Mouse (Mus musculus) embryo, embryonic 9.5 days (tissue): ENCODE measurements around the gene Mob3a.

ENCODE experiments used
- DNase-seq: peaks from one replicate; pipeline ENCODE4 v3.0.0-alpha.2; 2017; ENCODE audit errors: extremely low spot score

Mob3a gene

DNA sequence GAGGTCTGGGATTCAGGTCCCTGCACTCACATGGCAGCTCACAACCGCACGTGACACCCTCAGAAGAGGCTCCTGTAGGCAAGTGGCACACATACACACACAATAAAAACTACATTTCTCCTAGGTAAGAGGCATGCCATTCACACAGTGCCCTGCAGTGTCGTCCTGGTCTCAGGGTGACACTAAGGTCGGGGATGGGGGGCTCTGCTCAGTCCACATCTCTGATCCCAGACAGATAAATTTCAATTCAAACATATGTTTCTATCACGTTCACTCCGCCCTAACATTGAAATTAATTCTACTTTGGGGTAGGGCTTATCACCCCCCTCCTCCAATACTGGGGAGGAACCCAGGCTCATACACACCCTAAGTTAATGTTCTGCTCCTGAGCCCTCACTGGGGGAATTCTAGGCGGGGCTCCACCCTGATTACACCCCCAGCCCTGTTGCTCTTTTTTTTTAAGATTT lies 1.7 kb downstream of the Mob3a start:
- no peak for DNase-seq

DNA sequence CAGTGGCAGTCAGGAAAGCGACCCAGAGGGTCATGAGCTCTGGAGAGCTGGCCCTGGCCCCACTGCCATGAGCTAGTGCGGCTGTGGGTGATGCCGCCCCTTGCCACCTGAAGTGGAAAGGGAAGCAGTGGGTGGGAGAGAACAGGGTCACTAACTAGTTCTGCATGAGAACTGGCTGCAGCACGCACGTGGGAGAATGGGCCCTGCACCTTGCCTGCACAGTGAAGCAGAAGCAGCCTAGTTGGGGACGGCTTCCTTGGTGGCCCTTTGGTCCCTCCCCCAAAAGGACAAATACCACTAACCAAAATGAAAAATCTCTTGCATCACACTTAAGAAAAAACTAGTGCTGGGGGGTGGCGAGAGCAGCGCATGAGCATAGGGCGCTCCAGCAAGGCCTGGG lies 3.2 kb downstream of the Mob3a start:
- no peak for DNase-seq

DNA sequence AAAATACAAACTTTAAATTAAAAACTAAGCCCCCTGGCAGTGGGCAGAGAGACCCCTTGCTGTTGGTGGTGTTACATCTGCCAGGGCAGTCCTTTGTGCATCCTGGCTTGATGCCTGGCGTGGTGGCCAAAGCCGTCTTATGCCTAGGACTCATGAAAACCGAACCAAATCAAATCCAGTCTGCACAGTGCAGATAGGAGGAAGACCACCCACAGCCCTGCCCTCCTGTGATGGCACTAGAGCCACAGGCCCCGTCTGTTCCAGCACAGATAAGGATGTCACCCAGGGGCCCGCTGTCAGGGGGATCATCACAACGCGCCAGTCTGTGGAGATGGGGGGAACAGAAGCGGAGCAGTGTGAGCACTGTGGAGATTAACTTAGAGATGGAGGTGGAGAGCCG lies 4.0 kb downstream of the Mob3a start:
- DNase-seq: no peak

DNA sequence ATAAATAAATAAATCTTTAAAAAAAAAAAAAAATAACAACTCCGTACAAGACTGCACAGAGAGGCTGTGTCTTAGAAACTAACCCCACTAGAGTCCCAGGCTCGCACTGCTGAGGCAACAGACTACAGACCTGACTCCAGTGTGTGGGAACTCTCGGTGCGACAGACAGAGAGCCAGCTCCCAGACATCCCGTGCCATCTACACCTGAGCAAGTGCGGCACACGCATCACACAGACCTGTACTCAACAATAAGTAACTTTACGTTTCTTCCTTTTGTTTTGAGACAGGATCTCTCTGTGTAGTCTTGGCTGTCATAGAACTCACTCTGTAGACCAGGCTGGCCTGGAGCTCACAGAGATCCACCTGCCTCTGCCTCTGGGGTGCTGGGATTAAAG lies 4.4 kb downstream of the Mob3a start:
- no peak for DNase-seq

DNA sequence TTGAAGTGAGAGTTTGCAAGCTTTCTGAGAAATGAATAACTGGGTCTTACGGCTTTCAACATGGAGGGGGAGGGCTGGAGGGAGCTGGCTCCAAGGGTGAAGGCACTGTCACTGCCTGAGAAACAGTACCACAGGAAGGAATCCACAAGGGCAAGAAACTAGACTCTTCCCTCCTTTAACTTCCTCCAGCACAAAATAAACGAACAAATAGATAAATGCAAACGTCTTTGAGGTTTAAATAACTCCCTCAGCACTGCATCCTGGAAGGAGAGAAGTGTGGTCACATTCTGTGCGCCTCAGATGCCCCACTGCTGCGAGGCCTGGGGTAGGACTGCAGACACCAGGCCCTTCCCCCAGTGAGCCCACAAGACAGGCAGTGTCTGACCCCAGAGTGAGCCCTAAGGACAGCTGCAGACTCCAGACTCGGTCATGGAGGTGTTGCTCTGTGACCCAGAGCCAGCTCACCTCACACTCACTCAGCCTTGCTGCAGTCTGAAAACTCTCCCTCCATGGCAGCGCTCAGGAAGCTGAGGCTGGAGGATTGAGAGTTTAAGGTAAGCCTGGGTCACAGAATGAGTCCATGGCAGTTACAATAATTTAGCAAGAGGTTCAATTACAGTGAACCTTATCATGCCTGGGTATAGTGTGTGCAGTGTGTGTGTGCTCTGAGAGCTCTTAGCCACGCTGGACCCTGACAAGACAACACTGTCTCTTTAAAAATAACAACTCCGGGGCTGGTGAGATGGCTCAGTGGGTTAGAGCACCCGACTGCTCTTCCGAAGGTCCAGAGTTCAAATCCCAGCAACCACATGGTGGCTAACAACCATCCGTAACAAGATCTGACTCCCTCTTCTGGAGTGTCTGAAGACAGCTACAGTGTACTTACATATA lies 5.0 kb downstream of the Mob3a start:
- no peak for DNase-seq

DNA sequence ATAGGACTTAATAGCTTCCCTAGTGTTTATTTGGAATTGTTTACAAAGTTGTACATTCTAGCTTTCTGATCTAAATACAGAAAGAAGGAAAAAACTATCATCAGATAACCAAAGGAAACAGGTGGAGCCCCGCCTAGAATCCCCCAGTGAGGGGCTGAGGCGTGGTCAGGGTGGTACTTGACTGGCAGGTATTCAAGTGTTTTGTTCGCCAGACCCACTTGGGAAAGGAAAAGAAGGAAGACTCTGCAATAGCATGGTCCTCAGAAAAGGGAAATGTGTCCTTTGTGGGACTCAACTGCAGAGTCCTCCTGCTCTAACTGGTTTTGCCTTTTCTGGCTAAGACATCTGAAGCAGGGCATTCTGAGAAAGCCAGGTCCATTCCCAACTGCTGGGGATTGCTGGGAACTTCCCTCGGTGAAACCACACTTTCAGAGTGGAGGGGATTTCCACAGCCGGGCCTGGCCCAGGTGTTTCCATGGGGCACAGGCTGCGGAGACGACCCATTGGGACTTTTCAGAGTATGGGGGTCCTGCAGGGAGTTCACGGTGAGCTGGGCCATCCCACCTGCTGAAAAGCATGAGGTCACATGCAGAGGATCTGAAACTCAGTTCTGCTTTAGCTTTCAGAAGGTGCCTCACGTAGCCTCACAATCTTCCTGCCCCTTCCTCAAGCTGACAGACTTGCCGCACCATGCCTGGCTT lies 5.8 kb downstream of the Mob3a start:
- DNase-seq: no peak

DNA sequence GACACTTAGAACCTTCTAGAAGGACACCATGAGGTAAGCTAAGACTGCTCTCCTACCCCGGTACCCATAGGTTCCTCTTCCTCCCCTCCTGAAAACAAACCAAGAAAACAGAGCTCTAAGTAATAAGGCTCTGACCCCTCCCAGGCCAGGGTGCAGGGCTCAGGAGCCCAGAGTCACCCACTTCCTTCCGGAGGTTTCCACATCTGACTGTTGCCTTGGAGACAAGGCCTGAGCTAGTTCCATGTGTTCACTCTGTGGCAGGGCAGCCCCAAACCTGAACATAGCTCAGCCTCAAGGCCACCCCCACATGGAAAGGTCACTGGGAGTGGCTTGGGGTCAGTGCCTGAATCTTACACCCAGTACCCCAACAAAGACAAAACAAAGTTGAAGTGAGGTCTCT lies 6.6 kb downstream of the Mob3a start:
- no peak for DNase-seq

DNA sequence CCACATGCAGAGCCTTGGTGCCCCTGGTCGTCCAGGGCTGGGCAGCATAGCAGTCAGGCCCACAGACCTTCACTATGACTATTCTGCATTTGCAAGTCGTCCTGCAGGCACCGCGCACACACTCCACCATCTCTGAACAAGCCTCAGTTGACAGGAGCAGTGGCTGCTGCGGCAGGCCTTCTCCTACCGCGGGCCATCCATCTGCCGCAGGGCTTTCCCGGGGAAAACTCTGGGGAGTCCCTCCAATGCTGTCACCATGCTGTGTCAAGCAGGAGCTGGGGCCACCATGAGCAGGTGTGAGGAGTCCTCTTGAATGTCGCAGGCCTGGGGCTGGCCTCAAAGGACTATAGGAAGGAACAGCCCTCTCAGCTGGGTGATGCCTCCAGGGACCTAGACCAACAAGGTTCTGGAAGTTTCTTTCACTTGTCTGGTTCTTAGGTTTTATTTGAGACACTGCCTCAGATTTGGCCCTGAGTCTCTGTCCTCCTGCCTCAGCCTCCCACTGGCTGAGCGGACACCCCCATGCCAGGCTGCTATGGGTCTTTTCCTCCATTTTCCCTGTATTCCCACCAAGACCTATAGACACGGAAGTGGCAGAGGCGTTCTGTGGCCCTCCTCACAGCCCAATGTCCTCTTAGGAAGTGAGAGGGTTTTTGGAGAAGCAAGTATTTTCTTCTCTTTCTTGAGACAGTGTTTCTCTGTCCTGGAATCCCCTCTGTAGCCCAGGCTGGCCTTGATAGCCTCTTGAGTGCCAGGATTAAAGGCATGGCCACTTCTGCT lies 7.4 kb downstream of the Mob3a start:
- no peak for DNase-seq

DNA sequence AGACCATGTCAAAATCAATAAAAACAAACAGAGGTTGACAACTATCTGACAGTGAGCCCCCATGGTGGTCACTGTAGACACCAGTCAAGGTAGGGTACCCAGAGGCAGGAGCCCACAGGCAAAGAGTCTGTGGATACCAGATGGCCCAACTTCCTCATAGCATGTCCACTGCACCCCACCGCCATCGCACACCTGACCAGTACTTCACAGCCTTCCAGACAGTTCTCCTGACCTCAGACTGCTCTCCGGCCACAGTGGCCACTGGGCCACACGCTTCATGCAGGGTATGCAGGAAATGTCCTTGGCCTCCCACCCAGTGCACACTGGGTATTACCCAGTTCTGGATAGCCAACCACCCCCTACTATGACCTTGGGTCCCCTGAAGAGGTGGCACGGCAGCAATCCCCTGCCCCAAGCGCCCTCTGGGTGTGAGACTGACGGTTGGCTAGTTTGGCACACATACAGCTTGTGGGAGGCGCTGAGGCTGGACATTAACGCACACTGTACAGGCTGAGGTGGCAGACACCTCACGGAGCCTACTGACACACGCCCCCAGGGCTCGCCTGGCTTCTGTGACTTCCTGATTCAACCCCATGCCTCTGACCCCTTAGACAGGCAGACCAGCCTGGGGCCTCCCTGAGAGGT lies 8.3 kb downstream of the Mob3a start:
- no peak for DNase-seq

DNA sequence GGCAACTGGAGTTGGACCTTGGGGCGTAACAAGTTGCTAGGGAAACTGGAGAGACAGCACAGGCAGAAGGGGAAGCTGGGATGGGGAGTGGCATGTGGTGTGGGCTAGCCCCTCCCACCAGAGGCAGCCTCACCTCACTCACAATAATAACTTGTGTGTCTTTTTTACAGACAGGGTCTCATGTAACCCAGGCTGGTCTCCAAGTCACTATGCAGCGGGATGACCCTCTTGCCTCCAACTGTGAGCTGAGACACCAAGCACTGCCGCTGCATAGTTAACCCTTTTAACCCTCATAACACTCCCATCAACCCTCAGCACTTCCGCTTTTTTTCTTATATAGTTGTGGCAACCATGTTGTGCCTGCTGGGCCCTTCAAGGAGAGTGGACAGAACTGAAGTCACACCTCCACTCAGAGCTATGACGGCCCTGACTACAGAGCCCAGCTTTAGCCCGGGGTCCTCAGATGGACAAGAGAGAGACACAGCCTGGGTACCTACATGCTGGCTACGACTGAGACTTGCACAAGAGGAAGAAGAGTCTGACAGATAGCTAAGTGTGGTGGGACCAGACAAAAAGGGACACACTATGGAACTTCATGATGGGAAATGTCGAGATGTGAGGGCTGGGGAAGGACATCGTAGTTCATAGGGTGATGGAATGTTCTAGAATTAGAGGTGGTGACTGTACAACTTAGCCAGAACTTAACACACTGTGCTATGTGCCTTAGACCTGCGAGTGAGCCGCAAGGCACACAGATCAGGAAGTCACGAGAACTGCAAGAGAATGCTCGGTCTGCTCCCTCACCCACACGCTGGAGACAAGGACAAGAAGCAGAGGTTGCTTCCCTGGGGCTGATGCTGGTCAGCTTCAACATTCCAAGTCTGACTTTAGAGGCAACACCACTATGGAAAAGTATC lies 9.3 kb downstream of the Mob3a start:
- no peak for DNase-seq

DNA sequence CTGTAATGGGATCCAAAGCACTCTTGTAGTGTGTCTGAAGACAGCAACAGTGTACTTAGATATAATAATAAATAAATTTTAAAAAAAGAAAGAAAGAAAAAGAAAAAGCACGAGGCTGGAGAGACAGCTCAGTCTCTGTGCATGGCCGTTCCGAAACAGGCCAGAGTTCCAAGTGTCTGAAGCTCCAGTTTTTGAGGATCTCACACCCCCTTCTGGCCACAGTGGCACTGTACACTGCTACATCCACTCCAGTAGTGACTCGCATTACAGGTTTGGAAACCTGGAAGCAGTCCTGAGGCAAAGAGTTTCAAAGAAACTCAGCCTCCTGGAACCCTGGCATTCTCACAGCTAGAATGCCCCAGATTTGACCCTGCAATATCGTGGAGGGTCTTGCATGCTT lies 13.9 kb downstream of the Mob3a start:
- DNase-seq: no peak

DNA sequence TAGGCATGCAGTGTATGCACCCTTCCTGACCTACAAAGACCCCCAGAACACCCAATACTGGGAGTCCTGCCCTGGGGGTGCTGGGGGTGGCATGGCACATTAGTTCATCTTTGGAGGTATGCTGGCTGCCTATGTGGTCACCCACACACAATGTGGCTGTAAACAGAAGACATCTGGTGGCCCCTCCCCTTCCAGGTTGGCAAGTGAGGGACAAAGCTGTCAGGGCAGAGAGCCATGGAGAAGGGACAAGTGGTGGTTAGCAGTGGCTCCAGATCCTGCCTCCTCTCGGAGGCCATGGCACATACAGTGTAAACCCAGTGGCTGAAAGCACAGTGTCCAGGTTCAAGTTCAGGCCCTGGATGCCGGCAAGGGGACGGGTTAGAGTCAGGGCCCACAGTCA lies 15.2 kb downstream of the Mob3a start:
- no peak for DNase-seq

DNA sequence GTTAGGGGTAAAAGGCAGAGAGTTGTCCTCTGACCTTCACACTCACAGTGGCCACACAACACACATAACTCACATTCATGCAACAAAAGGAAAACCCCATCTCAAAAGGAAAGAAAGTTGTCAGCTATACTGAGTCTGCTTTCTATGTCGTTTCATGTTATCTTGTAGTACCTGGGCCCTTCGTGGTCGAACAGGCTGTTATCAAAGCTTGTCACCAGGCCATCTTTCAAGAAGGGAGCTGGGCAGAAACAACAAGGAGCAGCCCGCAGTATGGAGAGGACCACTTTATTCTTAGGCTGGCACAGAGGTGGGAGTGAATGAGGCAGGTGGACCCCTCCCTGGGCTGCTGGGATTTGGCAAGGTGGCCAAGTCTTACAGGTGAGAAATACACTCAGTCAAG lies 16.8 kb downstream of the Mob3a start:
- no peak for DNase-seq

DNA sequence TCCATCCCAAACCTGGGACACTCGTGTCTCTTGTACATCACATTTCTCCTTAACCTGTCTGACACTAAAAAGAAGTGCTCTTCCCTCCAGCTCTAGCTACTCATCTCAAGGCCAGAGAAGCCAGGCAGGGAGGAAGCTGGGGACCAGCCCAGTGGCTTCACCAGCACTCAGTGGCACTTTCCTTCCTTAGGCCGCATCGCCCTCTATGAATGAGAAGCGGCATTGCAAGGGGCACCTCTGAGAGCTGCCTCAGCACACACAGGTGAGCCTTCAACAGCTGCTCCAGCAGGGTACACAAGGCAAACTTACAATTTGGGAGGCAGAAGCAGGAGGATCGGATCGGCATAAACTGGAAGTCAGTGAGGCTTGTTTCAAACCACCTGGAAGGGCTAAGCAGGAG lies 17.6 kb downstream of the Mob3a start:
- no peak for DNase-seq

DNA sequence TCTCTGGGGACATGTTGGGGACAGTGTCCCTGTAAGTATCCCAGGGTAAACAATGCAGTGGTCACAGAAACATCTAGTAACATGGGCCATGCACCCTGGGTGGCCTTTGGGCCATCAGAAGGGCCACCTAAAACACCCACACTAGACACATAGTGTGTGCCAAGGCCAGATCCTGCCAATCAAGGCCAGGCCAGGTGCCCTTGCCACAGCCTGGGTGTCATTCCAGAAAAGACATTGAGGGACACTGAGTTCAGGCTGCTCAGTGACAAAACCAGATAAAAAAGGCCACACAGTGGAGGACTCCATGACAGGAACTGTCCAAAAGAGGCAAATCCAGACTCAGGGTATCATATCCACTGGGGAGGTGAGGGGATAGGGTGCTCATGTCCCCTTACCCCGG lies 18.1 kb downstream of the Mob3a start:
- no peak for DNase-seq

DNA sequence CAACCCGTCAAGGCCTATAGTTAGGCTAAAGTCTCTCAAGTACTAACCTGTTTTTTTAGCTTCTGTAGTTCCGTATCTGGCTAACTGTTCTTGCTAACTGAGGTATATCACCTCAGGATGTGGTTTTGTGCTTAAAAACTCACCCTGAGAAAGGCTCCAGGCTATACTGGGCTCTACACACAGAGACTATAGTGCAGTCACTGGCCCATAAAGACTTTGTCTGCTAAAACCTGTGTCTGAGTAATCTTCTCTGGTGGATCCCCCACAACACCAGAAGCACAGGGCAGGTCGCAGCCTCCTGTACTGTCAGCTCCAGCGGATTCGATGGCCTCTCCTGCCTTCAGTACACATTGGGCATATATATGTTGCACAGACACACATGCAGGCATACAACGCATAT lies 19.8 kb downstream of the Mob3a start:
- DNase-seq: no peak

DNA sequence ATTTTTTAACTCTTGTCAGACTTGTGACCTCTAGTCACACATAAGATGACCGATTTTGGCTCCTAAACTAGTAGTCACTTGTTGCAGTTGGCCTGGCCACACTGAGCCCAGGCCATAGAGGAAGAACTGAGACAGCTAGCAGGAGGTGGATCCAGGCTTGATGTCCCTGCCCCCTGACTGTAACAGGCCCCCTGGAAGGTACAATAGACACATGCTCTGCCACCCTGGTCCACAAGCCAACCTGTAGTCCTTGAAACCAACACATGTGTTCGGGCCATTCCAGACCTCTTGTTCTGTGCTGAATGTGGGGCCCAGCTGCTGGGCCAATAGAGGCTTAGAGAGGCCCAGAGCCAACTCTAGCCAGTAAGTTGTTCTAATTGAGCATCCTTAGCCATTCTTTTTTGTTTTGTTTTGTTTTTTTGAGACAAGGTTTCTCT lies 21.5 kb downstream of the Mob3a start:
- DNase-seq: no peak

DNA sequence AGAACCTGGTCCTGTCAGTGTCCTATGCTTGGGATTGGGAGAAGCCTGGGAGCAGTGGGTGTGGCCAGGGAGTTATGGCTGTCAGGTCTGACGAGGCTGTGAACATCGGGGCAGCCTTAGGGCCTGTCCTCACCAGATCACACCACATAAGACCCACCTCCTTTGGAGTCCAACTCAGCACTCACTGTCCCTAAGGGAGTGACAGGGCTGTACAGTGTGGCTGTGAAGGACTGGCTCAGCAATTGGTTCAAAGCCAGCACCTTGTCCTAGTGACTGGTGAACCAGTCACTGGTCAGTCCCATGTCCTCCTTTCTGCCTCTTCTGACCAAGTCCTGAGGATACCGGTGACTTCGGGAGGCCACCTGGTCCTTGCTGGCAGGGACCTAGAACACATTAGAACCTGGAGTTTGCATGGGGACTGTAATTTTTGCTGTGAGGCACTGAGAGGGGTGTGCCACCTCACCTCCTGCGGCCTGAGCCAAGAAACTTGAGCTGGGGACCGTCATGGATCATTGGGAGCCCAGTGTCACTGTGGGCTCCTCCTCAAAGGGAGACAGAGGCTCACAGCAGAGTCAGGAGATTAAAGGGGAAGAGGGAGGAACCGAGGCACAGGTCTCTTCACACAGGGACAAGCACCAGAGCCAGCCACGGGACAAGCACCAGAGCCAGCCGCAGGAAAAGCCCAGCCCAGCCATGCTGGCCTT lies 22.1 kb downstream of the Mob3a start:
- no peak for DNase-seq

DNA sequence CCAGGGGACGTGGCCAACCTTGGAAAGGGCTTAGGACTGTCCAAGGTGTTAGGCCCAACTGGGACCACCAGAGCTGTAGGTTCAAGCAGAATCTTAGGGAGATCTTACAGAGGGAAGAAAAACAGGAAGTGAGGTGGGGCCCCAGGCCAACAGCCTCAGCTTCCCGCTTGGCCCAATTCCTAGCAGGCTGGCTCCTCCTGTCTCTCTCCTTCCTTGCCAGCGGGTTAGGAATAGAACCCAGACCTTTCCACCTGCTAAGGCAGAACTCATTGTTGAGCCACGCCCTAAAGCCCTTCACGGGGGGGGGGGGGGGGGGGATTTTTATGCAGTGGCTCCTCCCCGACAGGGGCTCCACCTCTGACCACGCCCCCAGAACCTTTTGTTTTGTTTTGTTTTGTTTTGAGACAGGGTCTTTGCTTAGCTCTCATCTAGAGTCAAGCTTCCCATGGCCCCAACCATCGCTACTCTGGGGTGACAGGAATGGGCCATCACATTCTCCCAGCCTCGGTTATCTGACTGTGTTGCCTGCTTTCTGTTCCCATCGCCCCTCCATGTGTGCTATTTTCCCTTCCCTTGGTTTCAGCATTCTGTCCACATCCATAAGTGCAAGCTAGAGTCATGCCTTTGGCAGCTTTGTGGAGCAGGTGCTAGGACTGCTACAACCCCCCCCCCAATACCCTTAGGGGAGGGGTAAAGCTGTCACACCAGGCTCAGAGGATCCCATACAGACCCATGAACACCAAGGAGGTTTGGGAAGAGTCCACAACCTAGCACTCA lies 23.0 kb downstream of the Mob3a start:
- DNase-seq: no peak
